Mouse (Mus musculus): ENCODE data around the gene Tectb.

DNA sequence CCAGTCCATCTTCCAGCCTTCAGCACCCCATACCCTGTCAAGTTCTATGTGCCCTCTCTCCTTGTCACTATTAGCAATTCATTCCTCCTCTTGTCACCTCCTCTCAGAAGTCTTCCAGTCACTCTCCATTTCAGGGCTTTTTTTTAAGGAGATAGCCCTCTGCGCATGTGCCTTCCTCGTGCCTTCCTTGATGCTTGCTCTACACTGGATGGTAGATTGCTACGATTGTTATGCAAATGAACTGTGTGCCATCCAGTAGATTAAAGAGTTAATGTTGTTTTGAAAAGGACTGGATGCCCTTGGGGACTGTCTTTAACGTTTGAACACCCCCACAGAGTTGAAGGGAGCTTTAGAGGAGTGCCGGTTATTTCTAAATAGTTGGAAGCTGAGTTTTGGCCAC, 46.1 kb downstream of the Tectb start:
- TF ChIP-seq CTCF (IDR thresholded peaks at IDR 0.05; ENCODE audit: extremely low read depth, insufficient read length, insufficient replicate concordance, low read depth, low read length), result no peak
- no peak for TF ChIP-seq POLR2A (IDR thresholded peaks at IDR 0.05; ENCODE audit: low read depth, low read length)

Measured in small intestine, adult 2 months (tissue).